Mouse (Mus musculus) forebrain, embryonic 15.5 days (tissue): Measurements from ENCODE around the gene Slc39a9. TPM values are rescaled to one million over a fixed set of nuclear protein-coding genes. Genes with fewer than 3 reads are reported as not detected.

ENCODE experiments used
- ATAC-seq: fragments of 200-750 bp; cut with Nextera tagmentation; replicated peaks from 2 replicates; pipeline ENCODE4 v1.8.0; 2017; ENCODE audit warnings: mild to moderate bottlenecking, moderate TSS enrichment, moderate library complexity
- H3K27ac ChIP-seq: fragments of 300-500 bp; sonication (generic); replicated peaks from 2 replicates; pipeline ENCODE4 v1.5.1; 2015; ENCODE audit warnings: mild to moderate bottlenecking, inconsistent platforms
- H3K27me3 ChIP-seq: fragments of 300-500 bp; sonication (generic); 2 replicates; pipeline ENCODE4 v1.6.1; 2015; ENCODE audit warnings: inconsistent platforms
- H3K36me3 ChIP-seq: fragments of 300-500 bp; sonication (generic); 2 replicates; pipeline ENCODE4 v1.6.1; 2015; ENCODE audit warnings: mild to moderate bottlenecking, inconsistent platforms
- H3K4me1 ChIP-seq: fragments of 300-500 bp; sonication (generic); 2 replicates; pipeline ENCODE4 v1.6.1; 2015; ENCODE audit warnings: inconsistent platforms
- H3K4me2 ChIP-seq: fragments of 300-500 bp; sonication (generic); replicated peaks from 2 replicates; pipeline ENCODE4 v1.6.1; 2015; ENCODE audit warnings: mild to moderate bottlenecking, inconsistent platforms
- H3K4me3 ChIP-seq: fragments of 300-500 bp; sonication (generic); 2 replicates; pipeline ENCODE4 v1.5.1; 2015; ENCODE audit warnings: mild to moderate bottlenecking, inconsistent platforms
- H3K9ac ChIP-seq: fragments of 300-500 bp; sonication (generic); replicated peaks from 2 replicates; pipeline ENCODE4 v1.6.1; 2015; ENCODE audit warnings: mild to moderate bottlenecking, inconsistent platforms
- H3K9me3 ChIP-seq: fragments of 300-500 bp; sonication (generic); 2 replicates; pipeline ENCODE4 v1.6.1; 2016; ENCODE audit warnings: inconsistent platforms
- WGBS: fragments of 180-500 bp; shearing (Covaris S2); methylation state at CpG from one replicate; pipeline ENCODE4 v1.1.7; 2015; ENCODE audit warnings: mixed read lengths; 5-methylcytosine and 5-hydroxymethylcytosine counted together
- polyA plus RNA-seq: library from polyadenylated mRNA; unstranded; fragments of >200 nt; fragmentation: Nextera tagmentation; extraction: Ambion mirVana; gene quantifications from 2 replicates; pipeline ENCODE4 v1.2.1, GENCODE M21; 2015

The Slc39a9 gene
- polyA plus RNA-seq, 1 experiment from 2014 or later = 26.0 TPM

DNA sequence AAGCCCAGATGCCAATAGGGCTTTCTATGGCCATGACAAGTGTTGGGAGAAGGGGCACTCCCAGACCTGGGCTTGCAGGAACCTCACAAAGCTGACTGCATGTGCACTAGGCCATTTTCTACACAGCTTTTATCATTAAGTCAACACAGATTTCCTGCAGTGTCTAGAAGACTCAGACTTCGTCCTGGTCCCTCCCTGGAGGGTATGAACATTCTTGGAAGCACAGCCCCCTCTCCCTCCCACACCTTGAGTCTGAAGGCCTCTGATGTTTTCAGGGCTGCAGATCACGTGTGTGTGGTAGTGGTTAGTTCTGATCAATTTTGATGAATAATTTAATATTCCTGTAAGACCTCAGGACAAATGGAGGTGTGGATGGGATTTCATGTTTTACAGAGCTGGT lies 50.0 kb downstream of the Slc39a9 start:
- no peak overlapping the region for H3K9ac ChIP-seq
- 75% methylated on average over 2 of the region's 2 CpGs for WGBS
- no peaks in the 10 kb centered on the region for H3K9me3 ChIP-seq
- no peak overlapping the region for H3K4me3 ChIP-seq
- no peak overlapping the region for H3K4me2 ChIP-seq
- H3K27ac ChIP-seq = no peak overlapping the region
- H3K36me3 ChIP-seq = no peaks in the 10 kb centered on the region
- peaks cover 17% of the 10 kb centered on the region for H3K4me1 ChIP-seq
- ATAC-seq = no peak
- peaks cover 42% of the 10 kb centered on the region for H3K27me3 ChIP-seq

DNA sequence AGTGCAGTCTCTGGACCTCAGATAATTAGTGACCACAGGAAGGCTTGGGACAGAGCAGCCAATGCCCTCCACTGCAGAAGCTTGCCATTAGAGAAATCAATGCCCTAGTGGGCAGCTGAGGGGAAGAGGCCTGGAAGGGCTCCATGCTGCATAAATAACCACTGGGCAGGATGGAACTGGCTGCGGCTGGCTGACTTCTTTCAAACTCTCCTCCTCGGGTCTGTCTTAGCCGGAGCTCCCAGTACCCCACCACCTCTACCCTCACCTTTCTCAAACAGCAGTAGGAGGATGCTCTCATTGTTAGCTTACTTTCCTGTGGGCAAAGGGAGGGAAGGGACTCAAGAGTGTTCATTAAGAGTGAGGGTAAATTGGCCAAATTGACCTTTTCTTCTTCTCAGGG lies 51.3 kb downstream of the Slc39a9 start:
- Histone ChIP-seq H3K4me3 (no peak overlapping the region), H3K4me1 (peaks cover 17% of the 10 kb centered on the region), H3K4me2 (no peak overlapping the region), H3K27me3 (peaks cover 42% of the 10 kb centered on the region), H3K9ac (no peak overlapping the region), H3K27ac (no peak overlapping the region), H3K9me3 (no peaks in the 10 kb centered on the region), H3K36me3 (no peaks in the 10 kb centered on the region)
- ATAC-seq = no peak
- WGBS = 64% methylated on average over 3 of the region's 3 CpGs

DNA sequence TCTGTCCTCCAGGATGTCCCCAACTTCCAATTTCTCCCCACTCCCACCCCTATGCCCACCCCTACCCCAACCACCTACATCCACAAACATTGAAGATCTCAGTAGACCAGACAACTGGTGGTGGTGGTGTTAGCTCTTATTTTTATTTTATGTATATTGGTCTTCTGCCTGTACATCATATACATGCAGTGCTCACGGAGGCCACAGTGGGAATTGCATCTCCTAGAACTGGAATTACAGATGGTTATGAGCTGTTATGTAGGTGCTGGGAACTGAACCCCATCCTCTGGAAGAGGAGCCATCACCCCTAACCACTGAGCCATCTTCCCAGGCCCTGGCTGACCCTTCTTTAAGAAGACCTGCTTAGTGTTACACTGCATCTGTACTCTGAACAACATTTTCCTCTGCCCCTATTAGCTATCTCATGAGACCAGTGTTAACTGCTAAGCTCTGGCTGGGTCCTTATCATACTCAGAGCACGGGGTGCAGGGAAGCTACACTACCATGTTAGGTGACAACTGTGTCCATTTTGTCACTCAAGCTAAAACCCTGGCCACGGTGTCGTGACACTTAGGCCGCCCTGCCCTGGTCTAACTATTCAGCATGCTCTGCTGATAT lies 55.0 kb downstream of the Slc39a9 start:
- Histone ChIP-seq H3K4me3 (no peak overlapping the region), H3K9me3 (no peaks in the 10 kb centered on the region), H3K4me2 (no peak overlapping the region), H3K36me3 (no peaks in the 10 kb centered on the region), H3K27me3 (peaks cover 11% of the 10 kb centered on the region), H3K4me1 (no peaks in the 10 kb centered on the region), H3K27ac (no peak overlapping the region), H3K9ac (no peak overlapping the region)
- 92% methylated on average over 5 of the region's 5 CpGs for WGBS
- ATAC-seq = no peak

DNA sequence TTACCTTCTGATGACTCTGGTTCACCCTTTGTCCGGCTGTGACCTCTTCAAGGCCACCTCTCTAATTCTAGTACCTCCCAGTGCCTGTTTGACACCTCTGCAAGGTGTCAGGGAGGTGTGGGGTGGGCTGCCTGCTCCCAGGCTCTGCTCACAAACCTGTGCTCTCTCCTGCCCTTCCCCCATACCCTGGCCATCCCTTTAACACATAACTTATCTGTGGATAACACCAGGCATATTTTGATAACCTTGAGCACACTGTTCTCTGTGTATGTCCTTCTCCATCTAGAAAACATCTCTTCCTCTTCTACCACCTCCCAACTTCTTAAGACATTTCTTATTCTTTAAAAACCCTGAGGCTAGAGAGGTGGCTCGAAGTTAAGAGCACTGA lies 55.5 kb downstream of the Slc39a9 start:
- H3K27ac ChIP-seq = no peak overlapping the region
- no peak for ATAC-seq
- WGBS = 78% methylated on average over 2 of the region's 2 CpGs

GRCm38 (mm10) chr12:80701332-80701731 lies 57.6 kb downstream of the Slc39a9 start:
- no peaks in the 10 kb centered on the region for H3K9me3 ChIP-seq
- H3K27me3 ChIP-seq = no peaks in the 10 kb centered on the region
- no peak overlapping the region for H3K4me3 ChIP-seq
- no peak overlapping the region for H3K4me2 ChIP-seq
- ATAC-seq = no peak
- H3K4me1 ChIP-seq = peaks cover 6% of the 10 kb centered on the region
- no peak overlapping the region for H3K9ac ChIP-seq
- H3K36me3 ChIP-seq = no peaks in the 10 kb centered on the region
- H3K27ac ChIP-seq = no peak overlapping the region
- WGBS = 64% methylated on average over 7 of the region's 7 CpGs

More for the DNA sequence above, 55.5 kb downstream of the Slc39a9 start:
- Histone ChIP-seq H3K9ac (no peak overlapping the region), H3K36me3 (no peaks in the 10 kb centered on the region), H3K4me3 (no peak overlapping the region), H3K27me3 (peaks cover 7% of the 10 kb centered on the region; the same call in 1 of the 2 replicates), H3K4me1 (no peaks in the 10 kb centered on the region), H3K9me3 (no peaks in the 10 kb centered on the region), H3K4me2 (no peak overlapping the region)

GRCm38 (mm10) chr12:80706208-80706914 lies 62.7 kb downstream of the Slc39a9 start:
- peak overlapping the region; percentile 62 for H3K27ac ChIP-seq

GRCm38 (mm10) chr12:80706915-80707604 lies 63.4 kb downstream of the Slc39a9 start:
- Histone ChIP-seq H3K4me1 (peaks cover 23% of the 10 kb centered on the region), H3K36me3 (no peaks in the 10 kb centered on the region), H3K4me2 (no peak overlapping the region), H3K27ac (peak overlapping the region; percentile 62), H3K27me3 (no peaks in the 10 kb centered on the region), H3K4me3 (no peak overlapping the region), H3K9ac (no peak overlapping the region), H3K9me3 (no peaks in the 10 kb centered on the region)
- ATAC-seq = peak; percentile 90
- WGBS = 28% methylated on average over 6 of the region's 6 CpGs

More at GRCm38 (mm10) chr12:80706208-80706914, 62.7 kb downstream of the Slc39a9 start:
- Histone ChIP-seq H3K4me2 (no peak overlapping the region), H3K36me3 (no peaks in the 10 kb centered on the region), H3K9ac (no peak overlapping the region), H3K4me1 (peaks cover 23% of the 10 kb centered on the region), H3K4me3 (no peak overlapping the region), H3K9me3 (no peaks in the 10 kb centered on the region), H3K27me3 (no peaks in the 10 kb centered on the region)
- peak; percentile 38; the same call in 1 of the 2 replicates for ATAC-seq
- 51% methylated on average over 11 of the region's 11 CpGs for WGBS

DNA sequence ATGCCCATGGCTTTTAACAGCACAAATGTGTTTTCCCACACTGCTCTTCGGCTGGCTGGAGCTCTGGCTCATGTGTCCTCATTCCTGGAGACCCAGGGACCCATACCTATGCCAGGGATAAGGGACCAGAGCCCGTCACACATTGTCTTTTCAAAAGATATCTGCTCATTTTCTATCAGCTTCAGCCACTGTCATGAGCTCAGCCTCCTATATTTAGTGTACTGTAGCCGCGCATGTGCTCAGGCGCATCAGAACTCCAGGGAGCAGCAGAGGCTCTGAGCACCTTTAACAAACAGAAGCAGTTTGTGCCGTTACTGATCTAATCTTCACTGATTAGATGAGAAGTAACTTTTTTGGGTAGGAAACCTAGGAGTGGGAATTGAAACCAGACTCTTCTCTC lies 72.2 kb downstream of the Slc39a9 start:
- H3K4me1 ChIP-seq = no peaks in the 10 kb centered on the region
- ATAC-seq = no peak
- H3K4me3 ChIP-seq = no peak overlapping the region
- WGBS = 78% methylated on average over 6 of the region's 6 CpGs
- H3K27me3 ChIP-seq = no peaks in the 10 kb centered on the region
- no peak overlapping the region for H3K9ac ChIP-seq
- no peak overlapping the region for H3K4me2 ChIP-seq
- no peaks in the 10 kb centered on the region for H3K9me3 ChIP-seq
- no peaks in the 10 kb centered on the region for H3K36me3 ChIP-seq
- H3K27ac ChIP-seq = no peak overlapping the region

DNA sequence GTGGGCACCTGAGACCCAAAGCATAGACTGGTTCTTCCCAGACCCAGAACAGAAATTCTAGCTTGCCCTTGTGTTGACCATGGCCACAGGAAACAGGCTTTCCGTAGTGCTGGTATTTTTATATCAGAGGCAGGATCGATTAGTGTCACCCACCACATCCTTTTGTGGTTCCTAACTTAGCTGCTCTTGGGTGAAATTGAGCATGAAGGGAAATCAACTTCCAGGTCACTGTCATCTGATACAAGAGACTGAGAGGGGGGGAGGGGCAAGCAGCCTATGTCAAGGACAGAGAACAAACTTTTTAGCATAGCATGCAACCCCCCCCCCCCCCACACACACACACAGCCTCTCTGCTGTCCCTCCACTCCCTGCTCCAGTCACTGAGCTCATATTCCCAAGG lies 75.5 kb downstream of the Slc39a9 start:
- no peak overlapping the region for H3K4me3 ChIP-seq
- H3K9ac ChIP-seq = no peak overlapping the region
- no peaks in the 10 kb centered on the region for H3K9me3 ChIP-seq
- no peak for ATAC-seq
- WGBS = 81% methylated on average over 2 of the region's 2 CpGs
- no peak overlapping the region for H3K27ac ChIP-seq
- H3K27me3 ChIP-seq = no peaks in the 10 kb centered on the region
- no peak overlapping the region for H3K4me2 ChIP-seq
- no peaks in the 10 kb centered on the region for H3K36me3 ChIP-seq
- H3K4me1 ChIP-seq = no peaks in the 10 kb centered on the region

- Histone ChIP-seq H3K36me3 (no peaks in the 10 kb centered on the region), H3K4me3 (no peak overlapping the region), H3K4me1 (no peaks in the 10 kb centered on the region), H3K4me2 (no peak overlapping the region), H3K9me3 (no peaks in the 10 kb centered on the region), H3K27me3 (no peaks in the 10 kb centered on the region), H3K9ac (no peak overlapping the region), H3K27ac (no peak overlapping the region)
- 70% methylated on average over 12 of the region's 12 CpGs for WGBS
- ATAC-seq = no peak
Observed at GRCm38 (mm10) chr12:80720507-80720906, 76.8 kb downstream of the Slc39a9 start.

GRCm38 (mm10) chr12:80721458-80721857 lies 77.8 kb downstream of the Slc39a9 start:
- Histone ChIP-seq H3K9me3 (no peaks in the 10 kb centered on the region), H3K9ac (no peak overlapping the region), H3K4me3 (no peak overlapping the region), H3K36me3 (no peaks in the 10 kb centered on the region), H3K27me3 (no peaks in the 10 kb centered on the region), H3K27ac (no peak overlapping the region), H3K4me1 (no peaks in the 10 kb centered on the region), H3K4me2 (no peak overlapping the region)
- 88% methylated on average over 15 of the region's 15 CpGs for WGBS
- no peak for ATAC-seq

DNA sequence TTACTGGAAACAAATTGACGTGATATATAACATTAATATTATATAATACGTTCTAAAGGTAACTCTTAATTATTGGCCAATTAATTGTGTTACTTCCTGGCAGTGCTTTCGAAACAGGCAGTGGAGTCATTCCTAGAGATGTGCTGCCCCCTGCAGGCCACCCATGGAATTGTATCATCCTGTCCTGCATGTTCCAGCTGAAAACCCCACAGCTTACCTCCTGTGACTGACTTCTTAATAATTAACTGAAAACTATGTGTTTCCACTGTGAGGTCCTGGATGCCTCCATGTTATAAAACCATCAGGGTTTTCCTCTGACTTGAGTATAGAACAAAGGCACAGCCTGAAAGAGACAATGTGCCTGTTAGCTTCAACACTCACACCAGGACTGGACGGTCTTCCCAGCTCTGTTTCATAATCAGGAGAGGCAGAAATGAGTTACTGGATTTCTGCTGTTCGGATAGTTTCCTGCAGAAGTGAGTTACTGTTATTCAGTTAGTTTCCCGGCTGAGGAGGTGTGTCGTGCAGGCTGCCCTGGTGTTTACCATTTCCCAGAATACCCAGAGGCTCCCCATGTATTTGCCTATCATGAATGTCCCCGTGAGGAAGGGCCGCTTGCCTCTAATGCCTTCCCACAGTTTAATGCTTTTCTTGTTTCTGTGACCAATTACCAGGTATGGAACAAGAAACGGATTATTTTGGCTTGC lies 81.3 kb downstream of the Slc39a9 start:
- Histone ChIP-seq H3K27me3 (no peaks in the 10 kb centered on the region), H3K4me2 (no peak overlapping the region), H3K9ac (no peak overlapping the region), H3K9me3 (no peaks in the 10 kb centered on the region), H3K36me3 (no peaks in the 10 kb centered on the region), H3K27ac (no peak overlapping the region), H3K4me1 (peaks cover 3% of the 10 kb centered on the region; the same call in 1 of the 2 replicates), H3K4me3 (no peak overlapping the region)
- ATAC-seq = peak; percentile 51; the same call in 1 of the 2 replicates
- WGBS = 26% methylated on average over 10 of the region's 10 CpGs
